Mouse (Mus musculus) kidney, embryonic 15.5 days (tissue): Measurements from ENCODE around the gene Ehbp1l1. TPM values are rescaled to one million over a fixed set of nuclear protein-coding genes. Genes with fewer than 3 reads are reported as not detected.
A peak's percentile ranks its signal among the peaks of the same experiment; 100 is the strongest.

ENCODE experiments used
- ATAC-seq: fragments of 200-750 bp; cut with Nextera tagmentation; replicated peaks from 2 replicates; pipeline ENCODE4 v1.8.0; 2017; ENCODE audit warnings: moderate TSS enrichment; ENCODE audit not compliant: low FRiP score
- H3K27ac ChIP-seq: fragments of 300-500 bp; sonication (generic); 2 replicates; pipeline ENCODE4 v1.5.1; 2015; ENCODE audit warnings: mild to moderate bottlenecking, inconsistent platforms
- H3K27me3 ChIP-seq: fragments of 300-500 bp; sonication (generic); 2 replicates; pipeline ENCODE4 v1.6.1; 2015; ENCODE audit warnings: inconsistent platforms
- H3K36me3 ChIP-seq: fragments of 300-500 bp; sonication (generic); 2 replicates; pipeline ENCODE4 v1.6.1; 2015; ENCODE audit warnings: inconsistent platforms
- H3K4me1 ChIP-seq: fragments of 300-500 bp; sonication (generic); 2 replicates; pipeline ENCODE4 v1.6.1; 2015; ENCODE audit warnings: inconsistent platforms
- H3K4me2 ChIP-seq: fragments of 300-500 bp; sonication (generic); 2 replicates; pipeline ENCODE4 v1.6.1; 2015; ENCODE audit warnings: moderate library complexity, mild to moderate bottlenecking, inconsistent platforms
- H3K4me3 ChIP-seq: fragments of 300-500 bp; sonication (generic); replicated peaks from 2 replicates; pipeline ENCODE4 v1.5.1; 2015; ENCODE audit warnings: mild to moderate bottlenecking, inconsistent platforms
- H3K9ac ChIP-seq: fragments of 300-500 bp; sonication (generic); 2 replicates; pipeline ENCODE4 v1.6.1; 2015; ENCODE audit warnings: mild to moderate bottlenecking, inconsistent platforms
- H3K9me3 ChIP-seq: fragments of 300-500 bp; sonication (generic); replicated peaks from 2 replicates; pipeline ENCODE4 v1.6.1; 2016; ENCODE audit warnings: inconsistent platforms
- WGBS: fragments of 180-500 bp; shearing (Covaris S2); methylation state at CpG from one replicate; pipeline ENCODE4 v1.1.7; 2015; ENCODE audit warnings: mixed read lengths; 5-methylcytosine and 5-hydroxymethylcytosine counted together
- polyA plus RNA-seq: library from polyadenylated mRNA; unstranded; fragments of >200 nt; fragmentation: Nextera tagmentation; extraction: Ambion mirVana; gene quantifications from 2 replicates; pipeline ENCODE4 v1.2.1, GENCODE M21; 2015

Gene Ehbp1l1
- polyA plus RNA-seq, 1 experiment from 2014 or later = 25.9 TPM

- no peaks in the 10 kb centered on the region for H3K36me3 ChIP-seq
- 75% methylated on average over 6 of the region's 6 CpGs for WGBS
- peaks cover 32% of the 10 kb centered on the region for H3K4me1 ChIP-seq
- no peaks in the 10 kb centered on the region for H3K9me3 ChIP-seq
- H3K4me2 ChIP-seq = no peak overlapping the region
- no peak overlapping the region for H3K4me3 ChIP-seq
- ATAC-seq = no peak
- no peak overlapping the region for H3K27ac ChIP-seq
- H3K9ac ChIP-seq = no peak overlapping the region
- peaks cover 65% of the 10 kb centered on the region for H3K27me3 ChIP-seq
Measured at GRCm38 (mm10) chr19:5749476-5749875, 23.4 kb upstream of the Ehbp1l1 start.

- WGBS = 47% methylated on average over 12 of the region's 12 CpGs
- ATAC-seq = no peak
- H3K27me3 ChIP-seq = peaks cover 62% of the 10 kb centered on the region
- H3K4me3 ChIP-seq = no peak overlapping the region
- no peaks in the 10 kb centered on the region for H3K36me3 ChIP-seq
- H3K27ac ChIP-seq = no peak overlapping the region
- H3K4me1 ChIP-seq = peaks cover 51% of the 10 kb centered on the region
- no peaks in the 10 kb centered on the region for H3K9me3 ChIP-seq
- H3K9ac ChIP-seq = no peak overlapping the region
- no peak overlapping the region for H3K4me2 ChIP-seq
Measured at GRCm38 (mm10) chr19:5746907-5747363, 20.8 kb upstream of the Ehbp1l1 start.

- H3K4me2 ChIP-seq = peak overlapping the region; percentile 66
- H3K36me3 ChIP-seq = no peaks in the 10 kb centered on the region
- WGBS = 8% methylated on average over 36 of the region's 36 CpGs
- H3K9ac ChIP-seq = peak overlapping the region; percentile 21; the same call in 1 of the 2 replicates
- peaks cover 48% of the 10 kb centered on the region for H3K4me1 ChIP-seq
- H3K4me3 ChIP-seq = peak overlapping the region; percentile 36
- ATAC-seq = no peak
- H3K27ac ChIP-seq = no peak overlapping the region
- peaks cover 53% of the 10 kb centered on the region for H3K27me3 ChIP-seq
- H3K9me3 ChIP-seq = no peaks in the 10 kb centered on the region
Measured at GRCm38 (mm10) chr19:5745756-5746710, 19.9 kb upstream of the Ehbp1l1 start.

- Histone ChIP-seq H3K4me3 (0 out of 2 replicates have a peak overlapping the region, but pooled peaks have one; percentile 55), H3K4me1 (peaks cover 58% of the 10 kb centered on the region), H3K36me3 (no peaks in the 10 kb centered on the region), H3K9me3 (no peaks in the 10 kb centered on the region), H3K27me3 (peaks cover 28% of the 10 kb centered on the region), H3K4me2 (peak overlapping the region; percentile 90; the same call in 1 of the 2 replicates), H3K9ac (no peak overlapping the region), H3K27ac (no peak overlapping the region)
- WGBS = 62% methylated on average over 5 of the region's 5 CpGs
- no peak for ATAC-seq
Measured at GRCm38 (mm10) chr19:5743576-5743975, 17.5 kb upstream of the Ehbp1l1 start.

GRCm38 (mm10) chr19:5742241-5742641, 16.1 kb upstream of the Ehbp1l1 start:
- Histone ChIP-seq H3K9me3 (no peaks in the 10 kb centered on the region), H3K9ac (peak overlapping the region; percentile 74), H3K27ac (peak overlapping the region; percentile 82), H3K27me3 (peaks cover 23% of the 10 kb centered on the region), H3K36me3 (no peaks in the 10 kb centered on the region), H3K4me3 (peak overlapping the region; percentile 55), H3K4me2 (peak overlapping the region; percentile 90), H3K4me1 (peaks cover 58% of the 10 kb centered on the region)
- ATAC-seq = peak; percentile 0; the same call in 1 of the 2 replicates
- WGBS = 1% methylated on average over 32 of the region's 32 CpGs

- WGBS = under 1% methylated on average over 55 of the region's 55 CpGs
- H3K36me3 ChIP-seq = no peaks in the 10 kb centered on the region
- H3K4me1 ChIP-seq = peaks cover 58% of the 10 kb centered on the region
- peaks cover 25% of the 10 kb centered on the region for H3K27me3 ChIP-seq
- peak overlapping the region; percentile 82 for H3K27ac ChIP-seq
- peak overlapping the region; percentile 90 for H3K4me2 ChIP-seq
- H3K9me3 ChIP-seq = no peaks in the 10 kb centered on the region
- H3K4me3 ChIP-seq = peak overlapping the region; percentile 55
- peak overlapping the region; percentile 74 for H3K9ac ChIP-seq
- ATAC-seq = peak; percentile 73
Measured at GRCm38 (mm10) chr19:5741641-5742240, 15.6 kb upstream of the Ehbp1l1 start.

GRCm38 (mm10) chr19:5740320-5741317, 14.5 kb upstream of the Ehbp1l1 start, which contains the start of gene Ltbp3:
TSS of gene Ltbp3 (plus strand) at chr19:5740904.
- ATAC-seq = 0 out of 2 replicates have a peak, but pooled peaks have one; percentile 5
- H3K4me2 ChIP-seq = peak within 1 kb of the TSS; percentile 90

GRCm38 (mm10) chr19:5739446-5739845, 13.3 kb upstream of the Ehbp1l1 start:
- no peaks in the 10 kb centered on the region for H3K9me3 ChIP-seq
- WGBS = 56% methylated on average over 2 of the region's 2 CpGs

More at GRCm38 (mm10) chr19:5740320-5741317, 14.5 kb upstream of the Ehbp1l1 start, which contains the start of gene Ltbp3:
- peak within 1 kb of the TSS; percentile 74 for H3K9ac ChIP-seq
- H3K4me1 ChIP-seq = peaks cover 49% of the 10 kb centered on the region
- no peaks in the 10 kb centered on the region for H3K9me3 ChIP-seq
- H3K27me3 ChIP-seq = peaks cover 22% of the 10 kb centered on the region
- no peaks in the 10 kb centered on the region for H3K36me3 ChIP-seq
- H3K27ac ChIP-seq = peak within 1 kb of the TSS; percentile 82
- WGBS = 25% methylated on average over 13 of the region's 14 CpGs
- H3K4me3 ChIP-seq = peak within 1 kb of the TSS; percentile 55

GRCm38 (mm10) chr19:5734325-5734724, 8.2 kb upstream of the Ehbp1l1 start:
- H3K4me2 ChIP-seq = no peak overlapping the region
- peaks cover 7% of the 10 kb centered on the region for H3K27me3 ChIP-seq
- H3K9me3 ChIP-seq = no peaks in the 10 kb centered on the region
- no peak for ATAC-seq
- H3K36me3 ChIP-seq = peaks cover 4% of the 10 kb centered on the region; the same call in 1 of the 2 replicates
- peaks cover 21% of the 10 kb centered on the region for H3K4me1 ChIP-seq
- H3K9ac ChIP-seq = no peak overlapping the region
- 83% methylated on average over 9 of the region's 9 CpGs for WGBS
- no peak overlapping the region for H3K4me3 ChIP-seq
- H3K27ac ChIP-seq = no peak overlapping the region

More at GRCm38 (mm10) chr19:5739446-5739845, 13.3 kb upstream of the Ehbp1l1 start:
- Histone ChIP-seq H3K9ac (no peak overlapping the region), H3K4me1 (peaks cover 40% of the 10 kb centered on the region), H3K4me3 (no peak overlapping the region), H3K4me2 (no peak overlapping the region), H3K27me3 (peaks cover 12% of the 10 kb centered on the region), H3K27ac (no peak overlapping the region), H3K36me3 (no peaks in the 10 kb centered on the region)
- ATAC-seq = no peak

GRCm38 (mm10) chr19:5731264-5731978, 5.3 kb upstream of the Ehbp1l1 start:
- peaks cover 4% of the 10 kb centered on the region; the same call in 1 of the 2 replicates for H3K36me3 ChIP-seq
- peaks cover 46% of the 10 kb centered on the region for H3K4me1 ChIP-seq
- H3K27me3 ChIP-seq = peaks cover 1% of the 10 kb centered on the region; the same call in 1 of the 2 replicates
- WGBS = under 1% methylated on average over 47 of the region's 47 CpGs
- peak; percentile 87 for ATAC-seq
- H3K9me3 ChIP-seq = no peaks in the 10 kb centered on the region
- peak overlapping the region; percentile 87 for H3K4me2 ChIP-seq
- peak overlapping the region; percentile 24 for H3K27ac ChIP-seq
- H3K9ac ChIP-seq = peak overlapping the region; percentile 75
- peak overlapping the region; percentile 97 for H3K4me3 ChIP-seq
